Mouse (Mus musculus) heart, postnatal 10 days (tissue): ENCODE data around the gene Tmem41b. TPM values are rescaled to one million over a fixed set of nuclear protein-coding genes. Genes with fewer than 3 reads are reported as not detected.

Experiments
- DNase-seq, 2 experiments: peaks; one replicate each; pipeline ENCODE4 v3.0.0; 2021
- intact Hi-C: fragments of 180-260 bp; cut with DNase I; formaldehyde crosslinking; loops from one replicate; pipeline ENCODE4 v1.15.1; 2025
- total RNA-seq, 2 experiments: library from RNA; stranded (reverse); gene quantifications; 2 replicates each; pipeline ENCODE4 v1.2.3; 2021

Gene Tmem41b
- total RNA-seq, 2 experiments from 2014 or later, result 51.5 to 60.6 TPM

GRCm38 (mm10) chr7:109944421-109945034 lies 42.2 kb downstream of the Tmem41b start:
- DNase-seq, result no peak
- intact Hi-C loops, result no loop called here

GRCm38 (mm10) chr7:109929628-109930027 lies 57.1 kb downstream of the Tmem41b start:
- no peak for DNase-seq
- intact Hi-C loops, result no loop called here

GRCm38 (mm10) chr7:109928365-109928764 lies 58.4 kb downstream of the Tmem41b start:
- intact Hi-C loops, result no loop called here
- no peak for DNase-seq

- no peak for DNase-seq
- intact Hi-C loops, result no loop called here
Measured at GRCm38 (mm10) chr7:109924965-109925364, 61.8 kb downstream of the Tmem41b start.

GRCm38 (mm10) chr7:109922889-109923288 lies 63.8 kb downstream of the Tmem41b start:
- DNase-seq, result no peak
- intact Hi-C loops, result no loop called here

Other genes with a start within 250 kb of the Tmem41b start
- 10 to 100 TPM; 36.7 to 37.7 TPM for gene Tmem9b, start 234.1 kb downstream of the Tmem41b start, total RNA-seq
- under 1 TPM; 0.30 to 0.34 TPM for gene Nrip3, start 204.9 kb downstream of the Tmem41b start, total RNA-seq
- 10 to 100 TPM; 14.3 to 17.2 TPM for gene Scube2, start 121.2 kb downstream of the Tmem41b start, total RNA-seq
- gene Dennd5a, start 26.5 kb downstream of the Tmem41b start, total RNA-seq, result 100 to 1,000 TPM; 183 to 190 TPM
- gene Ipo7, start 31.3 kb upstream of the Tmem41b start, total RNA-seq, result 10 to 100 TPM; 89.1 to 98.3 TPM
- gene Zfp143, start 74.3 kb upstream of the Tmem41b start, total RNA-seq, result 10 to 100 TPM; 11.0 to 12.3 TPM
- gene Wee1, start 135.1 kb upstream of the Tmem41b start, total RNA-seq, result 10 to 100 TPM; 20.5 to 30.7 TPM
- gene Swap70, start 234.8 kb upstream of the Tmem41b start, total RNA-seq, result 10 to 100 TPM; 19.8 to 21.5 TPM